Mouse (Mus musculus) spleen, adult 2 months (tissue): Measurements from ENCODE around the gene Dpep3.

Experiments used
- CTCF ChIP-seq: fragments of 200-500 bp; IDR thresholded peaks from 2 replicates; pipeline ENCODE4 v1.5.1; 2011; ENCODE audit warnings: mild to moderate bottlenecking, inconsistent platforms; ENCODE audit not compliant: insufficient read depth, insufficient read length, insufficient replicate concordance; ENCODE audit errors: extremely low read depth
- POLR2A ChIP-seq: fragments of 200-500 bp; IDR thresholded peaks from 2 replicates; pipeline ENCODE4 v1.6.1; 2011; ENCODE audit warnings: low read depth, low read length, inconsistent platforms

GRCm38 (mm10) chr8:105961101-105961500 lies 18.1 kb downstream of the Dpep3 start:
- TF ChIP-seq POLR2A (no peak), CTCF (no peak)
